Mouse (Mus musculus): ENCODE results near the gene Camkmt.

DNA sequence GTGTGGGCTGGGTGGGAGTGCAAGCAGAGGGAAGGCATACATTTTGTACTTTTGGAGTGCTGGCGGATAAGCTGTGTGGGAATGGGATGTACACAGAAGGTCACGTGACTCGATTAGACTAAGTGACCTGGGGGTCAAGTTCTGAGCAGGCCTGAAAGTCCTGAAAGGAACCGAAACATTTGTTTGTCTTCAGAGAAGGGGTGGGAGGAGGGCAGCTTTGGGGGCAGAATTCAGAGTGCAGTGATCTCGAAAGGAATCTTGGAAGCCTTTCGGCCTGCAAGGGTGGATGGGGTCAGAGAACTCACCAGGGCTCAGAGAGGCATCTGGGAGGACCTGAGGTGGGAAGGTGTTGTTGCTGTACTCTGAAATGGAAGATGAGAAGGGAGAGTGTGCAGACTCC lies 47.9 kb upstream of the Camkmt start:
- TF ChIP-seq POLR2A (IDR thresholded peaks at IDR 0.05; ENCODE audit: control insufficient read depth, extremely low read depth, insufficient read depth, low read length, poor library complexity): no peak
- no peak for TF ChIP-seq CTCF (IDR thresholded peaks at IDR 0.05; ENCODE audit: borderline replicate concordance, control insufficient read depth, extremely low read depth, insufficient read depth, low read length, poor library complexity)

Measured in thymus, adult 2 months (tissue).